Mouse (Mus musculus) ES-E14 (cell line): ENCODE measurements around the gene Ltbp2.

Experiments used
- CHD2 ChIP-seq: IDR thresholded peaks from 2 replicates; pipeline ENCODE4 v1.6.1; 2014; ENCODE audit warnings: mild to moderate bottlenecking, low read depth, low read length, inconsistent platforms
- MAFK ChIP-seq: IDR thresholded peaks from 2 replicates; pipeline ENCODE4 v1.6.1; 2014; ENCODE audit warnings: mild to moderate bottlenecking, low read depth, low read length, inconsistent platforms; ENCODE audit not compliant: insufficient read depth
- ZC3H11A ChIP-seq: IDR thresholded peaks from 2 replicates; pipeline ENCODE4 v1.6.1; 2012; ENCODE audit warnings: low read depth, mild to moderate bottlenecking, inconsistent platforms, low read length, borderline replicate concordance

DNA sequence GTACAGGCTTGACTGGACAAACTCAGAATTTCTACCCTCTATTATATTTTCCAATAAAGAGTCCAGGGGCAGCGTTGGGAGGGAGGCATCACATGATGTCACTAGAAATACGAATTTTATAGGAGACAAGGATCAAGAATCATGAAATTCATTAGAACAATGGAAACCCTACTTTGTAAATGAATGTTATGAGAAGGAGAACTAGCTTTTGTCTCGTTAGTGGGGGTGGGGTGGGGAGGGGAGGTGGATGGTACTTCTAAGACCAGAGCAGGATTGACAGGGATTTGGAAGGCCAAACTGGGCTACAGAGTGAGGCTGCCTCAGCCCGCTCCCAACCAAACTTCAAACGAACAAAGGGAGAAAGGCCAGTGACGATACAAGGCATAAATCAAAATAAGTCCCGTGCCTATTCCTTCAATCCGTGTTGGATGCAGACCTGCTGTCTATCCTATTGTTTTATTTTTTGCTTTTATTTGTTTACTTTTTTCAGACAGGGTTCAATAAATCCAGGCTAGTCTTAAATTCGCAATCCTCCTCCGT lies 104.3 kb downstream of the Ltbp2 start:
- TF ChIP-seq ZC3H11A (no peak), CHD2 (no peak), MAFK (no peak)
